Mouse (Mus musculus): ENCODE measurements around the gene Map3k7cl. TPM values are rescaled to one million over a fixed set of nuclear protein-coding genes. Genes with fewer than 3 reads are reported as not detected.

Map3k7cl gene
- total RNA-seq, 2 experiments from 2014 or later, result 0.57 to 0.62 TPM

DNA sequence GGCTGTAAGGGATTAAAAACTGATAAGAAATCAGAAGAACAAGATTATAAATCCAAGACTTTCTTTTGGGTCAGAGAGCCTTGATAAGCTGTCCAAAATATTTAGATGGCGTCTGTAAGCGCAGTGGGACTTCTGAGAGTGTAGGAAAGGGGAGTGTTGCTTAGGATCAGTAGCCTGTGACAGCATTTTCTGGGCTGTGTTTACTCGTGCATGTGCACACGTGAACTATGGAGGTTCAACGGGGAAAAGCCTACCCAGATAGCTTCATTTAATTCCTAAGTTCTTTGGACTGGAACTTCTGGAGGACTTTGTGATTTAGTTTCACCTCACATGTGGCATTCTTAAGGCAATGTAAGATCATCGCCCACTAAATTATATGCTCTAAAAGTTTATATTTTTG lies 29.6 kb downstream of the Map3k7cl start:
- no peak for DNase-seq (ENCODE audit: low spot score in 2 of 2)
- intact Hi-C loops (cut with DNase I), result loop anchor here (5.0 kb wide), 1 partner anchor 175 kb away; no protein-coding TSS in a partner anchor

DNA sequence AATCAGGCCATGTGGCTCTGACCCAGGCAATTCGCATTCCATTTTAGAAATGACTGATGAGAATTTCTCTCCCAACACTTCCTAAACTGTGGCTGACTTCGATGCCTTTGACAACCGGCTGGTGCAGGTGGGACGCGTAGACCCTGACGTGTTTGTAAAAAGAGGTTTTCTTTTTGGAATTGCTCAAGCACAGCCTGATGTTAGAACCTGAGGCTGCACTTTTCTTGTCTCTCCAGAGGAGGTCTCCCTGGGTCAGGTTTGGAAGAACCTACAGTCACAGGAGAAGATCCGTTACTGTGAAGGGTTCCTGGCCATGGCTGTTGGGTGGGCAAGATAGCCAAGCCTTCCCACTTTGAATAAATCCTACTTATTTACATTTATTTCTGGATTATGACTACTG lies 31.5 kb downstream of the Map3k7cl start:
- intact Hi-C loops (cut with DNase I), result loop anchor here (5.0 kb wide), 1 partner anchor 173 kb away; no protein-coding TSS in a partner anchor
- DNase-seq (ENCODE audit: low spot score in 2 of 2), result no peak

- intact Hi-C loops (cut with DNase I), result no loop called here
These were observed 32.6 kb downstream of the Map3k7cl start for GRCm38 (mm10) chr16:87585548-87586262.

DNA sequence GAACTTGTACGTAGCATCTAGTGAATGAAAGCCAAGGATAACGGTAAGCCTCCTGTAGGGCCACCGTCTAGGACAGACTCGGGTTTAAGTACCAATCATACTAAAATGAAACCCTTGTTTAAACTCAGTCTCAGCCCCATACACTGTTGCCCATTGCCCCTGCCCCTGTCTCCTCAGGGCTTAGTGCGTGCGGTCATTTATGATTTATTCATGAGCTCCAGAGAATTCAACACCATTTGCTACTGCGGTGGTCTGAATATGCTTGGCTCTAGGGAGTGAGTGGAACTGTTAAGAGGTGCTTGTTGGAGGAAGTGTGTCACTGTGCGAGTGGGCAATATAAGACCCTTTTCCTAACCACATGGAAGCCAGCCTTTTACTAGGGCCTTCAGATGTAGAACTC lies 34.7 kb downstream of the Map3k7cl start:
- DNase-seq (ENCODE audit: low spot score in 2 of 2), result no peak
- intact Hi-C loops (cut with DNase I), result no loop called here

More at GRCm38 (mm10) chr16:87585548-87586262, 32.6 kb downstream of the Map3k7cl start:
- no peak for DNase-seq (ENCODE audit: low spot score in 2 of 2)

GRCm38 (mm10) chr16:87594145-87594544 lies 41.0 kb downstream of the Map3k7cl start:
- DNase-seq (ENCODE audit: low spot score in 2 of 2), result no peak
- intact Hi-C loops (cut with DNase I), result no loop called here

- DNase-seq (ENCODE audit: low spot score in 2 of 2), result no peak
- intact Hi-C loops (cut with DNase I), result no loop called here
These were observed 42.0 kb downstream of the Map3k7cl start for GRCm38 (mm10) chr16:87595149-87595548.

GRCm38 (mm10) chr16:87602717-87603526 lies 49.8 kb downstream of the Map3k7cl start:
- DNase-seq (ENCODE audit: low spot score in 2 of 2), result no peak
- intact Hi-C loops (cut with DNase I), result no loop called here

GRCm38 (mm10) chr16:87604002-87604401 lies 50.9 kb downstream of the Map3k7cl start:
- DNase-seq (ENCODE audit: low spot score in 2 of 2), result no peak
- intact Hi-C loops (cut with DNase I), result no loop called here

DNA sequence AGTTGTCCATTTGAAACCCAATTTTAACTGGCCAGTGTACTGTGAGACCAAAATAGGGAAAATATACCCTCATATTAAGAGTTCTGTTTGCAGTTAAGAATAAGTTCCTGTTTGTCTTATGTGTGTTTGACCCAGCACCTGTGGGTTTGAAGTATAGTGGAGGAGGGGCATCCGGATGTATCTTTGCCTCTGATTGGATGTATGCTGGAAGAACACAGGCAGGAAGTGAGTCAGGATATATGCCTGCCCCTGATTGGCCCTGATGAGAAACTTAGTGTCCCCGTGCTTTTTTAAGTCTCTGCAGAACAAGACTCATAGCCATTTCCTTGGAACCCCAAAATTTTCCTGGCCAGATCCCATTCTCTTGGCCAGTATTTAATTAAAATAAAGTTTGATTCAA lies 51.8 kb downstream of the Map3k7cl start:
- intact Hi-C loops (cut with DNase I), result no loop called here
- DNase-seq (ENCODE audit: low spot score in 2 of 2), result no peak

DNA sequence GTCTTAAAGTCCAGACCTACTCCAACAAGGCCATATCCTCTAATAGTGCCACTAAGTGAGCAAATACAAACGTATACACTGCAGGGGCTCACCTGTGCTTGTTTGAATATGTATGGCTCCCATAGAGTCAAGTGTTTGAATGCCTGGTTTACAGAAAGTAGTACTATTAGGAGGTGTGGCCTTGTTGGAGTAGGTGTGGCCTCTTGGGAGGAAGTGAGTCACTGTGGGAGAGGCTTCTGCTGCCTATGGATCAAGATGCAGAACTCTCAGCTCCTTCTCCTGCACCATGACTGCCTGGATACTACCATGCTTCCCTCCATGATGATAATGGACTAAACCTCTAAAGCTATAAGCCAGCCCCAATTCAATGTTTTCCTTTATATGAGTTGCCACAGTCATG lies 54.3 kb downstream of the Map3k7cl start:
- no peak for DNase-seq (ENCODE audit: low spot score in 2 of 2)
- intact Hi-C loops (cut with DNase I), result no loop called here

DNA sequence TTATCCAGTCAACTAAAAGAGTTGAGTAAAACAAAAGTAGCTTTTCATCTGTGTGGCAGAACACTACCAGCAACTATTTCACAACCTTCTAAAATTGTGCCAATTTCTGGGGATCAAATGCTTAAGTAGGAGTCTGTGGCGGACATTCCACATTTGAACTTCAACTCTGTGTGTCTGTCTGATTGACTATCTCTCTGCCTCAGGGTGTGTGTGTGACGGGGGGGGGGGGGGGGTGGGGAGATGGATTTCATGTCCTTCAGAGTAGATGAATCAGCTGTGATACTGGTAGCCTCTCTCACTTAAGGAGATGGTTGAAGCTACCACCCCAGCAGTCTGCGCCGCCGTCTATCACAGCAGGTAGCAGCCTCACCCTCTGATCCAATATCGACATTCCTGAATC lies 54.8 kb downstream of the Map3k7cl start:
- no peak for DNase-seq (ENCODE audit: low spot score in 2 of 2)
- intact Hi-C loops (cut with DNase I), result no loop called here

GRCm38 (mm10) chr16:87610142-87610541 lies 57.0 kb downstream of the Map3k7cl start:
- no peak for DNase-seq (ENCODE audit: low spot score in 2 of 2)
- intact Hi-C loops (cut with DNase I), result no loop called here

DNA sequence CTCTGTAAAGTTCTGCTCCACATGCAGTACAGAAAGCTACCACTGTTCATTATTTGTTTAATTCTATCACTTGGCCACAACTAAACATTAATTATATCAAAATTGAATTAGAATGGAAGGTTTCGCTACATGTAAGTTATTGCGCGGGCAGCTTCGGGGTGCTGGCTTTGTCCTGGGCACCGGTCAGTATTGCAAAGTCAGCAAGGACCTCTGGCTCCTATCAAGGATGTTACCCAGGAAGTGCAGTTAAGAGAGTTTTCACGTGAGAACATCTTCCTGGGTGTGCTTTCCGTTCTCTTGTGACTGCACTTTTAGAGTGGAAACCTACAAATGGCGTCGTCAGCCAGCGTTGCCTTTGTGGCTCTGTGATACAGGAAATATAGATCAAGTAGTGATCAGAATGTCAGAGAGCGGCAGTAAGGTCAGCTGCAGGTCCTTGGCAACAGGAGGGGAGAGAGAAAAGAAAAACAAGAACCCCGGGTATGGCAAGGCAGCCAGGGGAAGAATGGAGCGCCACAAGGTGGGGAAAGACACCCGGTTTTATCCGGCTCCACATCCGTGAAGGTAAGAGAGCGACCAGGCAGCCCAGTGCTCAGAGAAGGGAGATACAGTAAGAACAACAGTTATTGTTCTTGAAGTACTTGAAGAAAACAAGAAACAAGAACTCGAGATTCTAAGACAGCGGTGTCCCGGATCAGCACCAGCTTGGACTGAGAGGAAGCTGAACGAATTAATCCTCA lies 57.6 kb downstream of the Map3k7cl start:
- no peak for DNase-seq (ENCODE audit: low spot score in 2 of 2)
- intact Hi-C loops (cut with DNase I), result no loop called here

DNA sequence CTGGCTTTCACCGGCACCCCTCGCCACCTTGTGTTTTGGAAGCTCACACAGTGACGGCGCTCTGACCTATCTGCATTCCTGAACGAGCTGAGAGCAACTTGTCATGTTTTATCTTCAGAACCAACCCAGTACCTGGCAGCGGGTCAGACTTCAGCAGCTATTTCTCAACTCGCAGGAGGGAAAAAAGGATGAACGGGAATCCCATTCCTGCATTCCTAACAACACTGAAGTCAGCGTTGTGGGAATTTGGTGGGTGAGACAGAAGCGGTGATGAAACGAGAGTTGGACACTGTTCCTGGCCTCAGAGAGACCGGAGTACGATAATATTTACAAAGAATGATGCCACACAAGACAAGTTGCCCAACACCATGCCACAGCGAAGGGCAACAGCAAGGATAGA lies 58.3 kb downstream of the Map3k7cl start:
- no peak for DNase-seq (ENCODE audit: low spot score in 2 of 2)
- intact Hi-C loops (cut with DNase I), result no loop called here

DNA sequence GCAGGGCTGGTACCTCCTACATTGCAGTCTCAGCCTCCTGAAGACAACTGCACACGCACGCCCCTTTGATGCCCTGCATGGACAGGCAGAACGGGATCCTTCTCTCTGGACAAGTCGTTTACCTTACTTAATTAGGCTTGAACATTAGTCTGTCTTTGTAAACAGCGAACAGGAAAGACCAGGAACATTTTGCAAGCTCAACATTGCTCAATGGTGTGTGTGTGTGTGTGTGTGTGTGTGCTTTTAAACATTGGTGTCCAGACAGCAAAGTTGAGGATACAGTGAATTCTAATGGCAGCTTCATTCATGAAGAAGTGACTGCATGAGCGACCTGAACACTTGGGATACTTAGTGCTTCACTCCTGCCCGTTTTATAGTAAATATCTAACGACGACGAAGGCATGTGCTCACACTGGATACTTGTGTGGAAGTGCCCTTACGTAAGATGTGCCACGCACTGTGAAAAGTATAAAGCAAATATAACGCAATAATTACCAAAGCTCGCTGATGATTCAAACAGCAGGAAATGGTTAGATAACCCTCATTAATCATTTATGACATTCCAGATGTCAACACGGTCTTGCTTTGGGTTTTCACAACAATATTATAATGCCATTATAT lies 59.2 kb downstream of the Map3k7cl start:
- intact Hi-C loops (cut with DNase I), result no loop called here
- DNase-seq (ENCODE audit: low spot score in 2 of 2), result no peak

- no peak for DNase-seq (ENCODE audit: low spot score in 2 of 2)
- intact Hi-C loops (cut with DNase I), result no loop called here
These were observed 64.2 kb downstream of the Map3k7cl start for GRCm38 (mm10) chr16:87617377-87617776.

DNA sequence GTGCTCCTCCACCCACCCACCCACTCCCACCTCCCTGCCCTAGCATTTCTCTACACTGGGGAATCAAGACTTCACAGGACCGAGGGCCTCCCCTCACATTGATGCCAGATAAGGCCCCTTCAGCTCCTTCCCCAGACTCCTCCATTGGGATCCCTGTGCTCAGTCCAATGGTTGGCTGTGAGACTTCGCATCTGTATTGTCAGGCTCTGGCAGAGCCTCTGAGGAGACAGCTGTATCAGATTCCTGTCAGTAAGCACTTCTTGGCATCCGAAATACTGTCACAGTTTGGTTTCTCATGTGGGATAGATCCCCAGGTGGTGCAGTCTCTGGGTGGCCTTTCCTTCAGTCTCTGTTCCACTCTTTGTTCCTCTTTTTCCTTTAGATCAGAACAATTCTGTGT lies 68.1 kb downstream of the Map3k7cl start:
- no peak for DNase-seq (ENCODE audit: low spot score in 2 of 2)
- intact Hi-C loops (cut with DNase I), result no loop called here

DNA sequence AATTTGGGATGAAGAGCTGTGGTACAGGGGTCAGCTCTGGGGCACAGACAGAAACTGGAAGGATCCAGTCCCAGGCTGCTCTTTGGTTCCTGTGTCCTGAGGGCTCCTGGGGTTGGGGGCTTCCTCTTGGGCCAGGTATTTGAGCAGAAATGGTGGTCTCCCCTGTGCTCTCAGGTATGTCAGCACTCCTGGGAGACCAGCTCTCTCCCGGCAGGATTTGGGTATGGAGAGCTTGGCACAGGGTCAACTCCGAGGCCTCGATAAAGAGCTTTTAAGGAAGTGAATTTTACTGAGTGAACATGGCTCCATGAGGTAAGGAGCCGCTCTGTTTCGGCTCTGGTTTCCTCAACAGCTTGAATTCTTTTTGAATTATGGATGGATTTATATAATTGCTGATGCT lies 70.8 kb downstream of the Map3k7cl start:
- no peak for DNase-seq (ENCODE audit: low spot score in 2 of 2)
- intact Hi-C loops (cut with DNase I), result no loop called here

GRCm38 (mm10) chr16:87624937-87625336 lies 71.8 kb downstream of the Map3k7cl start:
- intact Hi-C loops (cut with DNase I), result no loop called here
- DNase-seq (ENCODE audit: low spot score in 2 of 2), result no peak

DNA sequence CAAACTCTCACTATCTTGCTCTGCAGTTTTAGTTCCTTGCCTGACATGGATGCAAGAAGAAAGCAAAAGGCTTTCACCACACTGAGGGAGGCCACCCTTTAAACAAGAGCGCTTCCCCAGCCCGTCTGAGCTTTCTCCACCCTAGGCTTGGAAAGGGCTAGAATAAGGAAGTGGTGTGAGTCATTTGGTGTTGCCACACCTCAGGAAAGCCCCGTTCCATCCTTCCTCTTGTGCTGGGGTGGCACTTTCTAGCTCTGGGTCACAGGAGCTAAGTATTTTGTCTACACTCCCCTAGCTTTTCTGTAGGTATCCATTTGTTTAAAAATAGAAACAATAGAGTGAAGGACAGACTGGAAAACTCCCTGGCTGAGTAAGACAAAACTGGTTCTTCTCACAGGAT lies 72.2 kb downstream of the Map3k7cl start:
- intact Hi-C loops (cut with DNase I), result no loop called here
- DNase-seq (ENCODE audit: low spot score in 2 of 2), result no peak

All from left cerebral cortex, postnatal 36 days (tissue).